Mouse (Mus musculus) kidney, adult 2 months (tissue): ENCODE data around the gene D430041D05Rik. TPM values are rescaled to one million over a fixed set of nuclear protein-coding genes. Genes with fewer than 3 reads are reported as not detected.

Source experiments
- DNase-seq: peaks from one replicate; pipeline ENCODE4 v3.0.0; 2021
- H3K27ac ChIP-seq: fragments of 200-500 bp; 2 replicates; pipeline ENCODE4 v1.5.1; 2012; ENCODE audit warnings: low read depth, low read length, control low read depth, inconsistent platforms; ENCODE audit not compliant: insufficient read depth
- H3K27me3 ChIP-seq: fragments of 200-500 bp; replicated peaks from 2 replicates; pipeline ENCODE4 v1.6.1; 2012; ENCODE audit warnings: mild to moderate bottlenecking, moderate library complexity, low read length, inconsistent platforms; ENCODE audit not compliant: control insufficient read depth, insufficient read depth
- H3K36me3 ChIP-seq: fragments of 200-500 bp; 2 replicates; pipeline ENCODE4 v1.6.1; 2012; ENCODE audit warnings: mild to moderate bottlenecking, moderate library complexity, low read length, inconsistent platforms; ENCODE audit not compliant: control insufficient read depth, insufficient read depth
- H3K4me1 ChIP-seq: fragments of 200-500 bp; 2 replicates; pipeline ENCODE4 v1.6.1; 2011; ENCODE audit warnings: low read length; ENCODE audit not compliant: control insufficient read depth, insufficient read depth
- H3K4me3 ChIP-seq: fragments of 200-500 bp; 2 replicates; pipeline ENCODE4 v1.5.1; 2011; ENCODE audit warnings: mild to moderate bottlenecking, low read depth, low read length, control low read depth; ENCODE audit not compliant: insufficient read depth
- CTCF ChIP-seq: fragments of 200-500 bp; conservative IDR thresholded peaks from 2 replicates; pipeline ENCODE4 v1.5.1; 2011; ENCODE audit warnings: low read depth, mild to moderate bottlenecking, control low read depth, low read length, moderate library complexity, mixed read lengths; ENCODE audit not compliant: insufficient read depth, insufficient read length
- POLR2A ChIP-seq: fragments of 200-500 bp; IDR thresholded peaks from one replicate; pipeline ENCODE4 v1.6.1; 2011; ENCODE audit warnings: low read depth, low read length, control low read depth
- WGBS: fragments of 180-500 bp; shearing (Covaris S2); methylation state at CpG from one replicate; pipeline ENCODE4 v1.1.7; 2018; 5-methylcytosine and 5-hydroxymethylcytosine counted together
- polyA plus RNA-seq: library from polyadenylated mRNA; depleted of rRNA; stranded (reverse); fragments of >200 nt; gene quantifications from 2 replicates; pipeline ENCODE4 v1.2.3, GENCODE M21; 2012

Gene D430041D05Rik
- polyA plus RNA-seq, 1 experiment, result 0.02 TPM

- no peak overlapping the region for H3K4me3 ChIP-seq
- H3K4me1 ChIP-seq, result 0 out of 2 replicates have a peak, but pooled peaks cover 5% of the 10 kb centered on the region
- WGBS, result 61% methylated on average over 11 of the region's 11 CpGs
- no peaks in the 10 kb centered on the region for H3K27me3 ChIP-seq
- TF ChIP-seq CTCF, result no peak
- no peak for TF ChIP-seq POLR2A
- no peak for DNase-seq
- no peak overlapping the region for H3K27ac ChIP-seq
- H3K36me3 ChIP-seq, result no peaks in the 10 kb centered on the region
Measured at GRCm38 (mm10) chr2:104172695-104173348, 238.0 kb downstream of the D430041D05Rik start.

- 87% methylated on average over 17 of the region's 17 CpGs for WGBS
- Histone ChIP-seq H3K27me3 (no peaks in the 10 kb centered on the region), H3K4me3 (no peak overlapping the region), H3K27ac (no peak overlapping the region), H3K4me1 (no peaks in the 10 kb centered on the region), H3K36me3 (no peaks in the 10 kb centered on the region)
- DNase-seq, result no peak
- TF ChIP-seq POLR2A, result no peak
- TF ChIP-seq CTCF, result no peak
Measured at GRCm38 (mm10) chr2:104168186-104168896, 242.5 kb downstream of the D430041D05Rik start.

DNA sequence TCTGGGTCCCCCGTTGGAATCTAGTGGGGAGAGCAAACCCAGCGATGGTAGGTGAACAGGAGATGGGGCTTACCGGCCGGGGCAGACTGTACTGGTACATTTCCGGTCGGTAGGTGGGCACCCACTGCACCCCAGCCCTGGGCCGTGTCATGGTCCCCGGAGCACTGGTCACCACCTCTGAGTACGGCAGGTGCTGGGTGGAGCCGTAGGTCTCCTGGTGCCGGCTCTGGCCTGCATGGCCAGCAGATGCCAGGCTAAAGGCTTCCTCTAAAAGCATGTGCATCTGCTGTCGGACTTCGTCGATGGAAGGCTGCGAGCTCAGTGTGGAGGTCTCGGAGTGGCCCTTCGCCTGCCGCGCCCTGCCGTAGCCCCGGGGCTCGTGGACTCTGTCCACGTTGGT, 243.0 kb downstream of the D430041D05Rik start:
- DNase-seq, result no peak
- TF ChIP-seq CTCF, result no peak
- Histone ChIP-seq H3K4me1 (no peaks in the 10 kb centered on the region), H3K27me3 (no peaks in the 10 kb centered on the region), H3K4me3 (no peak overlapping the region), H3K27ac (no peak overlapping the region), H3K36me3 (no peaks in the 10 kb centered on the region)
- 97% methylated on average over 23 of the region's 23 CpGs for WGBS

DNA sequence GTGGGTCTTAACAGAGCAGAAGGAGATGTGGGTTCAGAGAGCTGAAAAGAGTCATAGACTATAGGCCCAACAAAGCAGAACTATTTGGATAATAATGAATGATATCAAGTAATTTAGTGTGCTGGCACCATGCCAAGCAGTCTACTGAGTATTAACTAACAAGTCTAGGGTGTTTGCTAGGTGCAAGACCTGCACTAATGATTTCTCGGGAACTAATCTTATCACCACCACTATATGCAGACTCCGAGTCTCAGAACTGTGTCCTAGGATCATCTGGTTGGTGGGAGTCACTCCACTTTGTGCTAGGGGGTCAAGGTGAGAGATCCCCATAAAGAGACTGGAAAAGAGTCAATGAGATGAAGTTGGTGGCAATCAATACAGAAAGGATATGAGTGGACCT, 245.2 kb downstream of the D430041D05Rik start:
- 89% methylated on average over 2 of the region's 2 CpGs for WGBS

DNA sequence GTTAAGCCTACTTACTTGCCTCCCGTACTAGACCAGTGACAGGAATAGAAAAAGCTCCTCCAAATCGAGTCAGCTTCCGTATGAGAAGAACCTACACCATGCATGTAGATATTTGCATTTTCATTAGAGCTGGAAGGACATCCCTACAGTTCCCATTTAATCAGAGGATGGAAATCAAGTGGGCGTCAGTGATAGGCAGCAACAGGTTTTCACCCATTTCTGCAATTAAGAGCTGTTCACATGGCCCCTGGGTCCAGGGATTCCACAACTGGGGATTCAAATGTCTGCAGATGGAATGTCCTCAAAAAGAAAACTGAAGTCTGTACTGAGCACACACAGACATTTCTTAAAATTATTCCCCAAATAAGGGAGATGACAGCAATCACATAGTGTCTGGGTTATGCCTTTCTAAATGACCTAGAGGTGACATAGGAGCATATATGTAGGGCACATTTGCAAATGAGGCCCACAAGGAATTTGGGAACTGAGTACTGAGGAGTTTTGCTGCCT, 246.8 kb downstream of the D430041D05Rik start:
- H3K4me3 ChIP-seq, result no peak overlapping the region
- no peak for DNase-seq
- TF ChIP-seq POLR2A (no peak), CTCF (no peak)
- H3K4me1 ChIP-seq, result no peaks in the 10 kb centered on the region
- H3K36me3 ChIP-seq, result no peaks in the 10 kb centered on the region
- H3K27me3 ChIP-seq, result no peaks in the 10 kb centered on the region
- H3K27ac ChIP-seq, result no peak overlapping the region
- WGBS, result 87% methylated on average over 4 of the region's 4 CpGs

More for the DNA sequence above, 245.2 kb downstream of the D430041D05Rik start:
- no peak overlapping the region for H3K4me3 ChIP-seq
- no peaks in the 10 kb centered on the region for H3K4me1 ChIP-seq
- TF ChIP-seq POLR2A (no peak), CTCF (no peak)
- no peak for DNase-seq
- H3K36me3 ChIP-seq, result no peaks in the 10 kb centered on the region
- no peaks in the 10 kb centered on the region for H3K27me3 ChIP-seq
- H3K27ac ChIP-seq, result no peak overlapping the region

DNA sequence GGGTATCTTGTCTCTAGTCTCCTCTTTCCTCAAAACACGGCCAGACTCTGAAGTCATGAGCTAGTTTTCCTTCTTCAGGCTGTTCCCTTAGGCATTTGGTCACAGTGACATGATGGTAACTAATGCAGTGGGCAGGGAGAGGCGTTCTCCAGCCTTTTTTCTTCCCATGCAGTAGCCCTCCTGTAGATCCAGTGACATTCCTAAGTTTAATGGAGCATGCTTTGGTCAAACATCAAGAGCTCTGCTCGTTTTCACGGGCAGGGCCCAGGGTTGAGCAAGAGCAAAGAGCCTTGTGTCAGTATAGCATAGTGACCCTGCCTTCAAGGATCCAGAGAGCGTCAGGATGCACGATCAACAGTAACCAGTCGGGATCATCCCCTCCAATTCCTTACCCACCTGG, 247.4 kb downstream of the D430041D05Rik start:
- WGBS, result 32% methylated on average over 7 of the region's 7 CpGs
- H3K36me3 ChIP-seq, result no peaks in the 10 kb centered on the region
- no peak for TF ChIP-seq CTCF
- no peak for TF ChIP-seq POLR2A
- H3K27ac ChIP-seq, result no peak overlapping the region
- H3K4me3 ChIP-seq, result no peak overlapping the region
- H3K4me1 ChIP-seq, result no peaks in the 10 kb centered on the region
- H3K27me3 ChIP-seq, result no peaks in the 10 kb centered on the region
- peak; percentile 24 for DNase-seq

GRCm38 (mm10) chr2:104157831-104158230, 253.0 kb downstream of the D430041D05Rik start:
- Histone ChIP-seq H3K4me3 (no peak overlapping the region), H3K27ac (no peak overlapping the region), H3K36me3 (no peaks in the 10 kb centered on the region), H3K27me3 (no peaks in the 10 kb centered on the region), H3K4me1 (no peaks in the 10 kb centered on the region)
- TF ChIP-seq POLR2A (no peak), CTCF (no peak)
- 82% methylated on average over 4 of the region's 4 CpGs for WGBS
- no peak for DNase-seq
